Mouse (Mus musculus): ENCODE measurements at regions not wholly inside any gene's neighbourhood (a gene's known extent, or its start where the extent isn't known, plus 50 kb on each side); places are given as distances from the start of the nearest gene placed in this dataset.

- Histone ChIP-seq H3K36me3 (ENCODE audit: insufficient read depth) (no peaks in the 10 kb centered on the region), H3K4me3 (ENCODE audit: low read depth, low read length) (no peak overlapping the region), H3K27me3 (ENCODE audit: insufficient read depth, low read length) (no peaks in the 10 kb centered on the region), H3K4me1 (ENCODE audit: insufficient read depth) (no peaks in the 10 kb centered on the region), H3K9ac (no peak overlapping the region), H3K9me3 (ENCODE audit: low read length) (no peaks in the 10 kb centered on the region), H3K4me2 (ENCODE audit: low read depth) (no peak overlapping the region), H3K27ac (ENCODE audit: low read depth, low read length) (no peak overlapping the region)
- TF ChIP-seq CTCF (IDR thresholded peaks at IDR 0.05; ENCODE audit: low read depth), result no peak
- ATAC-seq (no peak), DNase-seq (no peak)
Measured at GRCm38 (mm10) chr6:13006596-13006995, 63.0 kb upstream of the Tmem106b start.

- WGBS, result 92% methylated on average over 2 of the region's 2 CpGs
- no peak for TF ChIP-seq CTCF (IDR thresholded peaks at IDR 0.05; ENCODE audit: low read depth)
- ATAC-seq, result no peak
Measured at GRCm38 (mm10) chr6:12994701-12995100, 74.9 kb upstream of the Tmem106b start.

GRCm38 (mm10) chr6:12993772-12994171 is 75.8 kb upstream of the Tmem106b start:
- ATAC-seq (no peak), DNase-seq (no peak)
- Histone ChIP-seq H3K9ac (no peak overlapping the region), H3K9me3 (ENCODE audit: low read length) (no peaks in the 10 kb centered on the region), H3K27ac (ENCODE audit: low read depth, low read length) (no peak overlapping the region), H3K4me2 (ENCODE audit: low read depth) (no peak overlapping the region), H3K4me1 (ENCODE audit: insufficient read depth) (no peaks in the 10 kb centered on the region), H3K4me3 (ENCODE audit: low read depth, low read length) (no peak overlapping the region), H3K27me3 (ENCODE audit: insufficient read depth, low read length) (no peaks in the 10 kb centered on the region), H3K36me3 (ENCODE audit: insufficient read depth) (no peaks in the 10 kb centered on the region)
- WGBS, result 77% methylated on average over 2 of the region's 2 CpGs
- TF ChIP-seq CTCF (IDR thresholded peaks at IDR 0.05; ENCODE audit: low read depth), result no peak

More at GRCm38 (mm10) chr6:12994701-12995100, 74.9 kb upstream of the Tmem106b start:
- Histone ChIP-seq H3K9me3 (ENCODE audit: low read length) (no peaks in the 10 kb centered on the region), H3K36me3 (ENCODE audit: insufficient read depth) (no peaks in the 10 kb centered on the region), H3K9ac (no peak overlapping the region), H3K27ac (ENCODE audit: low read depth, low read length) (no peak overlapping the region), H3K4me2 (ENCODE audit: low read depth) (no peak overlapping the region), H3K4me3 (ENCODE audit: low read depth, low read length) (no peak overlapping the region), H3K4me1 (ENCODE audit: insufficient read depth) (no peaks in the 10 kb centered on the region), H3K27me3 (ENCODE audit: insufficient read depth, low read length) (no peaks in the 10 kb centered on the region)
- no peak for DNase-seq

- H3K9ac ChIP-seq, result no peak overlapping the region
- H3K4me3 ChIP-seq (ENCODE audit: low read depth, low read length), result no peak overlapping the region
- H3K36me3 ChIP-seq (ENCODE audit: insufficient read depth), result no peaks in the 10 kb centered on the region
- no peak overlapping the region for H3K27ac ChIP-seq (ENCODE audit: low read depth, low read length)
- ATAC-seq (peak; percentile 86), DNase-seq (peak; percentile 19)
- TF ChIP-seq CTCF (IDR thresholded peaks at IDR 0.05; ENCODE audit: low read depth), result no peak
- H3K9me3 ChIP-seq (ENCODE audit: low read length), result no peaks in the 10 kb centered on the region
- H3K4me1 ChIP-seq (ENCODE audit: insufficient read depth), result 0 out of 2 replicates have a peak, but pooled peaks cover 3% of the 10 kb centered on the region
- 40% methylated on average over 1 of the region's 1 CpGs for WGBS
- H3K4me2 ChIP-seq (ENCODE audit: low read depth), result no peak overlapping the region
- H3K27me3 ChIP-seq (ENCODE audit: insufficient read depth, low read length), result no peaks in the 10 kb centered on the region
Measured at GRCm38 (mm10) chr6:12977184-12977897, 92.2 kb upstream of the Tmem106b start.

- ATAC-seq (no peak), DNase-seq (no peak)
- Histone ChIP-seq H3K27ac (ENCODE audit: low read depth, low read length) (no peak overlapping the region), H3K4me2 (ENCODE audit: low read depth) (no peak overlapping the region), H3K27me3 (ENCODE audit: insufficient read depth, low read length) (no peaks in the 10 kb centered on the region), H3K4me3 (ENCODE audit: low read depth, low read length) (no peak overlapping the region), H3K36me3 (ENCODE audit: insufficient read depth) (no peaks in the 10 kb centered on the region), H3K4me1 (ENCODE audit: insufficient read depth) (no peaks in the 10 kb centered on the region), H3K9ac (no peak overlapping the region), H3K9me3 (ENCODE audit: low read length) (no peaks in the 10 kb centered on the region)
- WGBS, result 57% methylated on average over 1 of the region's 1 CpGs
- no peak for TF ChIP-seq CTCF (IDR thresholded peaks at IDR 0.05; ENCODE audit: low read depth)
Measured at GRCm38 (mm10) chr6:12971604-12972003, 98.0 kb upstream of the Tmem106b start.

GRCm38 (mm10) chr6:12967291-12967690 is 102.3 kb upstream of the Tmem106b start:
- H3K36me3 ChIP-seq (ENCODE audit: insufficient read depth), result no peaks in the 10 kb centered on the region
- no peak for DNase-seq
- WGBS, result 80% methylated on average over 2 of the region's 2 CpGs
- ATAC-seq, result no peak
- H3K27ac ChIP-seq (ENCODE audit: low read depth, low read length), result no peak overlapping the region
- H3K27me3 ChIP-seq (ENCODE audit: insufficient read depth, low read length), result no peaks in the 10 kb centered on the region
- H3K4me3 ChIP-seq (ENCODE audit: low read depth, low read length), result no peak overlapping the region
- H3K9me3 ChIP-seq (ENCODE audit: low read length), result no peaks in the 10 kb centered on the region
- H3K4me1 ChIP-seq (ENCODE audit: insufficient read depth), result no peaks in the 10 kb centered on the region
- no peak overlapping the region for H3K9ac ChIP-seq
- TF ChIP-seq CTCF (IDR thresholded peaks at IDR 0.05; ENCODE audit: low read depth), result no peak
- H3K4me2 ChIP-seq (ENCODE audit: low read depth), result no peak overlapping the region

GRCm38 (mm10) chr6:12957797-12958196 is 111.8 kb upstream of the Tmem106b start:
- TF ChIP-seq CTCF (IDR thresholded peaks at IDR 0.05; ENCODE audit: low read depth), result no peak
- Histone ChIP-seq H3K4me1 (ENCODE audit: insufficient read depth) (no peaks in the 10 kb centered on the region), H3K9ac (no peak overlapping the region), H3K4me3 (ENCODE audit: low read depth, low read length) (no peak overlapping the region), H3K36me3 (ENCODE audit: insufficient read depth) (no peaks in the 10 kb centered on the region), H3K9me3 (ENCODE audit: low read length) (no peaks in the 10 kb centered on the region), H3K27ac (ENCODE audit: low read depth, low read length) (no peak overlapping the region), H3K27me3 (ENCODE audit: insufficient read depth, low read length) (no peaks in the 10 kb centered on the region), H3K4me2 (ENCODE audit: low read depth) (no peak overlapping the region)
- peak; percentile 8 for DNase-seq
- WGBS, result 83% methylated on average over 6 of the region's 6 CpGs
- ATAC-seq, result peak; percentile 78
